Mouse (Mus musculus) kidney, postnatal 0 days (tissue): ENCODE data around the gene Plekhm2. TPM values are rescaled to one million over a fixed set of nuclear protein-coding genes. Genes with fewer than 3 reads are reported as not detected.
A peak's percentile ranks its signal among the peaks of the same experiment; 100 is the strongest.

ENCODE experiments used
- ATAC-seq: fragments of 200-750 bp; cut with Nextera tagmentation; replicated peaks from 2 replicates; pipeline ENCODE4 v1.8.0; 2017; ENCODE audit warnings: low read depth, moderate number of reproducible peaks, moderate TSS enrichment, moderate library complexity; ENCODE audit not compliant: low FRiP score
- DNase-seq: peaks from one replicate; pipeline ENCODE4 v3.0.0-alpha.2; 2016; ENCODE audit warnings: low spot score
- H3K27ac ChIP-seq: fragments of 300-500 bp; sonication (generic); 2 replicates; pipeline ENCODE4 v1.5.1; 2014; ENCODE audit warnings: mild to moderate bottlenecking
- H3K27me3 ChIP-seq: fragments of 300-500 bp; sonication (generic); 2 replicates; pipeline ENCODE4 v1.6.1; 2014; ENCODE audit warnings: low read length, mixed read lengths; ENCODE audit not compliant: insufficient read depth
- H3K36me3 ChIP-seq: fragments of 300-500 bp; sonication (generic); 2 replicates; pipeline ENCODE4 v1.6.1; 2014; ENCODE audit warnings: low read length, mixed read lengths; ENCODE audit not compliant: insufficient read depth
- H3K4me1 ChIP-seq: fragments of 300-500 bp; sonication (generic); replicated peaks from 2 replicates; pipeline ENCODE4 v1.6.1; 2014; ENCODE audit warnings: antibody characterized with exemption, low read length, mixed read lengths; ENCODE audit not compliant: insufficient read depth
- H3K4me2 ChIP-seq: fragments of 300-500 bp; sonication (generic); 2 replicates; pipeline ENCODE4 v1.6.1; 2014; ENCODE audit warnings: mild to moderate bottlenecking, low read length, moderate library complexity, mixed read lengths
- H3K4me3 ChIP-seq: fragments of 300-500 bp; sonication (generic); replicated peaks from 2 replicates; pipeline ENCODE4 v1.5.1; 2014; ENCODE audit warnings: low read depth, low read length
- H3K9ac ChIP-seq: fragments of 300-500 bp; sonication (generic); 2 replicates; pipeline ENCODE4 v1.6.1; 2014; ENCODE audit warnings: low read depth, low read length
- H3K9me3 ChIP-seq: fragments of 300-500 bp; sonication (generic); replicated peaks from 2 replicates; pipeline ENCODE4 v1.6.1; 2016; ENCODE audit warnings: low read length, inconsistent platforms, mixed read lengths
- CTCF ChIP-seq: IDR thresholded peaks from 2 replicates; pipeline ENCODE4 v1.5.1; 2016; ENCODE audit warnings: antibody characterized with exemption, low read depth, mild to moderate bottlenecking, moderate library complexity
- WGBS: fragments of 180-500 bp; shearing (Covaris S2); extraction: QIAGEN DNeasy Blood & Tissue Kit; methylation state at CpG from one replicate; pipeline ENCODE4 v1.1.7; 2014; 5-methylcytosine and 5-hydroxymethylcytosine counted together
- polyA plus RNA-seq: library from polyadenylated mRNA; unstranded; fragments of >200 nt; fragmentation: Nextera tagmentation; extraction: Ambion mirVana; gene quantifications from 2 replicates; pipeline ENCODE4 v1.2.1, GENCODE M21; 2015

The Plekhm2 gene
- polyA plus RNA-seq, 1 experiment from 2014 or later, result 6.2 TPM

GRCm38 (mm10) chr4:141602523-141603223 lies 62.0 kb downstream of the Plekhm2 start:
- Histone ChIP-seq H3K9me3 (no peaks in the 10 kb centered on the region), H3K27ac (peak overlapping the region; percentile 76), H3K4me2 (no peak overlapping the region), H3K4me3 (no peak overlapping the region), H3K27me3 (no peaks in the 10 kb centered on the region), H3K36me3 (no peaks in the 10 kb centered on the region), H3K9ac (no peak overlapping the region), H3K4me1 (peaks cover 24% of the 10 kb centered on the region)
- TF ChIP-seq CTCF, result peak; percentile 40; the same call in 1 of the 2 replicates
- 56% methylated on average over 11 of the region's 11 CpGs for whole genome bisulfite sequencing
- DNase-seq, result peak; percentile 59
- ATAC-seq, result no peak

- Histone ChIP-seq H3K27me3 (no peaks in the 10 kb centered on the region), H3K9ac (no peak overlapping the region), H3K27ac (no peak overlapping the region), H3K4me2 (no peak overlapping the region), H3K4me1 (peaks cover 25% of the 10 kb centered on the region), H3K36me3 (no peaks in the 10 kb centered on the region), H3K9me3 (no peaks in the 10 kb centered on the region), H3K4me3 (no peak overlapping the region)
- TF ChIP-seq CTCF, result no peak; the same call in 1 of the 2 replicates
- 74% methylated on average over 12 of the region's 12 CpGs for WGBS
- ATAC-seq (no peak), DNase-seq (no peak)
Measured at GRCm38 (mm10) chr4:141601148-141601862, 63.4 kb downstream of the Plekhm2 start.

- H3K4me1 ChIP-seq, result peaks cover 22% of the 10 kb centered on the region
- no peak for ATAC-seq
Measured at GRCm38 (mm10) chr4:141600364-141600763, 64.3 kb downstream of the Plekhm2 start.

GRCm38 (mm10) chr4:141599251-141600141 lies 65.2 kb downstream of the Plekhm2 start:
- H3K9ac ChIP-seq, result peak overlapping the region; percentile 78
- no peaks in the 10 kb centered on the region for H3K27me3 ChIP-seq
- peak overlapping the region; percentile 97 for H3K4me2 ChIP-seq
- no peak for TF ChIP-seq CTCF
- no peak for DNase-seq
- peak overlapping the region; percentile 63 for H3K4me3 ChIP-seq
- H3K27ac ChIP-seq, result peak overlapping the region; percentile 94
- H3K9me3 ChIP-seq, result no peaks in the 10 kb centered on the region
- WGBS, result 1% methylated on average over 45 of the region's 57 CpGs
- peaks cover 8% of the 10 kb centered on the region for H3K36me3 ChIP-seq
- H3K4me1 ChIP-seq, result peaks cover 18% of the 10 kb centered on the region
- ATAC-seq, result no peak

More at GRCm38 (mm10) chr4:141600364-141600763, 64.3 kb downstream of the Plekhm2 start:
- Histone ChIP-seq H3K27me3 (no peaks in the 10 kb centered on the region), H3K36me3 (no peaks in the 10 kb centered on the region), H3K4me3 (no peak overlapping the region), H3K27ac (peak overlapping the region; percentile 14; the same call in 1 of the 2 replicates), H3K4me2 (peak overlapping the region; percentile 97), H3K9ac (no peak overlapping the region), H3K9me3 (no peaks in the 10 kb centered on the region)
- WGBS, result 42% methylated on average over 6 of the region's 6 CpGs
- TF ChIP-seq CTCF, result no peak
- DNase-seq, result no peak

- Histone ChIP-seq H3K27ac (peak overlapping the region; percentile 94), H3K9ac (peak overlapping the region; percentile 78), H3K4me2 (peak overlapping the region; percentile 97), H3K4me1 (peaks cover 13% of the 10 kb centered on the region; the same call in 1 of the 2 replicates), H3K27me3 (no peaks in the 10 kb centered on the region), H3K36me3 (peaks cover 14% of the 10 kb centered on the region), H3K9me3 (no peaks in the 10 kb centered on the region), H3K4me3 (peak overlapping the region; percentile 63)
- WGBS, result 2% methylated on average over 9 of the region's 9 CpGs
- no peak for DNase-seq
- TF ChIP-seq CTCF, result no peak
- ATAC-seq, result no peak
Measured at GRCm38 (mm10) chr4:141598894-141599250, 65.8 kb downstream of the Plekhm2 start.
